Mouse (Mus musculus) stomach, postnatal 0 days (tissue): Measurements from ENCODE around the gene Rpa3.

Experiments used
- CTCF ChIP-seq: IDR thresholded peaks from 2 replicates; pipeline ENCODE4 v1.5.1; 2016; ENCODE audit warnings: antibody characterized with exemption, low read depth, mild to moderate bottlenecking, moderate library complexity
- EP300 ChIP-seq: optimal IDR thresholded peaks from 2 replicates; pipeline ENCODE3; 2016; ENCODE audit warnings: antibody characterized with exemption

DNA sequence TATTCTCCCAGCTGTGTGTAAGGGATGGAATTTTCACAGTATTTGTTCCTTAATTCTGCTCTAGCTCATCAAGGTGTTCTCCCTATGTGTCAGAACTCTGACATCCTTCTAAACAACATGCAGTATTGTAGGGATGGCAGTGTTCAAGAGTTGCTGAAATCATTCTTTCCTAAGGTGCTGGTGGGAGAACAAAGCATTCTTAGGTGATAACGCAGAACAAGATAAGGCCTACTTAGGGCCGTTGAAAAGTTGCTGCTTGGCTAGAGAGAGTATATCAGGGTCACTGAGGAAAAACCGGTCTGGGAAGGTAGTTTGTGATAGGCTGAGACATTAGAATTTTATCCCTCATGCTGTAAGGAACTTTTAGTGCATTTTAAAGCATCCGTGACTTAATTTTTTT is 17.5 kb upstream of the Rpa3 start:
- TF ChIP-seq EP300 (no peak), CTCF (no peak)
